ENCODE assay signal across 9 mouse cellular contexts in the genomic region with DNA sequence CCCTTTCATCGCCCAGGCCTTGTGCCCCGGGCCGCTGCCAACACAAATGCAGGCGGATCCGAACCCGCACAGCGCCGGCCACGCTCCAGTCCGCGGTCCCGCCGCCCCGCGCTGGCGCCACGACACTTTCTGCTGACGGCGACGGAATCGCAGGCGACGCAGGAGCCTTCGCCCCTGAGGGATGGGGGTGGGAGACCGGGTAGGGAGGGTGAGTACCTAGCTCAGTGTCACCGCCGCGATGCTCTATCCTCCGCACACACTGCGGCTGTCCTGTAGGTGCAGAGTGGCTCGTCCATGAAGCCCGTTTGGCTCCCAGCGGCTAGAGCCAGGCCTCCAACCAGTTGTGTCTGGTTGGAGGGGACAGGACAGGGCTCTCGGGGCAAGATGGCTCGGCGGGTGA. TPM values are rescaled to one million over a fixed set of nuclear protein-coding genes. Genes with fewer than 3 reads are reported as not detected.
DNase-seq lines count a peak whose midpoint lies in the region; ATAC-seq and TF ChIP-seq lines count a peak whose summit lies in the region.
"Had no signal": no experiment of that assay in that cellular context is flagged by ENCODE, and none has a peak within 500 bp of the region (broad histone marks: within the 10 kb centered on the region; RNA-seq: fewer than 3 reads in every experiment).

No protein-coding gene starts in this region.

- ATAC-seq in heart, embryonic 16.5 days (replicated peaks; ENCODE audit: extremely low read depth, insufficient read depth, low FRiP score): no peak
- ATAC-seq in intestine, embryonic 14.5 days (replicated peaks; ENCODE audit: low FRiP score, low TSS enrichment, low read depth): 0 out of 2 replicates have a peak, but pooled peaks have one; percentile 29
- no peak for ATAC-seq in midbrain, postnatal 0 days (ENCODE audit: low FRiP score)
- ATAC-seq in monocyte, adult 5-6 weeks (replicated peaks; ENCODE audit: insufficient number of reproducible peaks, low FRiP score, low TSS enrichment, poor library complexity, severe bottlenecking): no peak

- 8% methylated on average over 36 of the region's 36 CpGs for WGBS in heart, embryonic 16.5 days
- 8% methylated on average over 36 of the region's 36 CpGs for WGBS in intestine, embryonic 14.5 days
- WGBS in midbrain, postnatal 0 days: 9% methylated on average over 36 of the region's 36 CpGs

- intact Hi-C loops in heart, postnatal 10 days (cut with DNase I): no loop called here

- no peak for TF ChIP-seq CTCF in midbrain, postnatal 0 days (IDR thresholded peaks at IDR 0.05)

- no peaks in the 10 kb centered on the region for H3K9me3 ChIP-seq in heart, embryonic 16.5 days (replicated peaks; ENCODE audit: control insufficient read depth, low read length)
- no peaks in the 10 kb centered on the region for H3K9me3 ChIP-seq in intestine, embryonic 14.5 days (ENCODE audit: control insufficient read depth, low read length)
- no peaks in the 10 kb centered on the region for H3K9me3 ChIP-seq in midbrain, postnatal 0 days (ENCODE audit: low read length)
- H3K9me3 ChIP-seq: megakaryocyte, embryonic 14.5 days had no signal

- peak overlapping the region; percentile 29 for H3K4me3 ChIP-seq in heart, embryonic 16.5 days (ENCODE audit: low read length)
- peak overlapping the region; percentile 16 for H3K4me3 ChIP-seq in intestine, embryonic 14.5 days (ENCODE audit: low read depth, low read length)
- peak overlapping the region; percentile 5 for H3K4me3 ChIP-seq in midbrain, postnatal 0 days (ENCODE audit: low read depth, low read length)
- H3K4me3 ChIP-seq: megakaryocyte, embryonic 14.5 days had no signal

- no peak overlapping the region for H3K27ac ChIP-seq in heart, embryonic 16.5 days (ENCODE audit: low read length)
- no peak overlapping the region for H3K27ac ChIP-seq in intestine, embryonic 14.5 days (ENCODE audit: low read depth)
- no peak overlapping the region for H3K27ac ChIP-seq in midbrain, postnatal 0 days (ENCODE audit: low read depth, low read length)

- peak overlapping the region; percentile 55 for H3K4me2 ChIP-seq in heart, embryonic 16.5 days (ENCODE audit: low read depth, low read length)
- H3K4me2 ChIP-seq in intestine, embryonic 14.5 days (ENCODE audit: low read length): peak overlapping the region; percentile 29
- peak overlapping the region; percentile 9; the same call in 1 of the 2 replicates for H3K4me2 ChIP-seq in midbrain, postnatal 0 days (ENCODE audit: low read depth, low read length, poor library complexity, severe bottlenecking)

- no peak for DNase-seq in heart, postnatal 10 days
- peak; percentile 60 for DNase-seq in embryo, embryonic 9.5 days (ENCODE audit: extremely low spot score)
- peak; percentile 63 for DNase-seq in intestine, embryonic 14.5 days (ENCODE audit: low spot score)
- DNase-seq in midbrain, postnatal 0 days (ENCODE audit: low spot score): no peak
- no peak for DNase-seq in cerebellum, postnatal 36 days
- no peak for DNase-seq in Muller cell, postnatal 12 days (ENCODE audit: inconsistent ontology term)

- peaks cover 3% of the 10 kb centered on the region for H3K27me3 ChIP-seq in heart, embryonic 16.5 days (ENCODE audit: control insufficient read depth, insufficient read depth, low read length)
- H3K27me3 ChIP-seq in intestine, embryonic 14.5 days (replicated peaks; ENCODE audit: control insufficient read depth, insufficient read depth, low read length): peaks cover 8% of the 10 kb centered on the region; the same call in 1 of the 2 replicates
- H3K27me3 ChIP-seq in midbrain, postnatal 0 days (ENCODE audit: insufficient read depth, low read length): no peaks in the 10 kb centered on the region

- no peaks in the 10 kb centered on the region for H3K36me3 ChIP-seq in heart, embryonic 16.5 days (ENCODE audit: control insufficient read depth, insufficient read depth)
- H3K36me3 ChIP-seq in intestine, embryonic 14.5 days (ENCODE audit: control insufficient read depth, insufficient read depth, low read length): no peaks in the 10 kb centered on the region
- H3K36me3 ChIP-seq in midbrain, postnatal 0 days (ENCODE audit: insufficient read depth, low read length): no peaks in the 10 kb centered on the region

- peaks cover 10% of the 10 kb centered on the region for H3K4me1 ChIP-seq in heart, embryonic 16.5 days (ENCODE audit: control insufficient read depth, insufficient read depth, low read length)
- no peaks in the 10 kb centered on the region; the same call in 1 of the 2 replicates for H3K4me1 ChIP-seq in intestine, embryonic 14.5 days (replicated peaks; ENCODE audit: control insufficient read depth, insufficient read depth, low read length)
- H3K4me1 ChIP-seq in midbrain, postnatal 0 days (ENCODE audit: insufficient read depth, low read length): no peaks in the 10 kb centered on the region

- peak overlapping the region; percentile 61 for H3K9ac ChIP-seq in heart, embryonic 16.5 days (ENCODE audit: low read length)
- peak overlapping the region; percentile 34; the same call in 1 of the 2 replicates for H3K9ac ChIP-seq in intestine, embryonic 14.5 days (ENCODE audit: low read length)
- H3K9ac ChIP-seq in midbrain, postnatal 0 days (replicated peaks; ENCODE audit: low read length, poor library complexity, severe bottlenecking): no peak overlapping the region

RNA-seq across cellular contexts. Expression of gene Fzd9, which starts 25.6 kb away (rescaled TPM):
- polyA plus RNA-seq in heart, embryonic 16.5 days (2015; fragmentation: Nextera tagmentation; extraction: Ambion mirVana): 4.3 and 5.2 TPM in 2 replicates
- under 1 TPM; 0.55 to 0.84 TPM for total RNA-seq in heart, postnatal 10 days (2021)
- 0.65 and 1.2 TPM in 2 replicates for polyA plus RNA-seq in intestine, embryonic 14.5 days (2014; fragmentation: Nextera tagmentation; extraction: Ambion mirVana)
- total RNA-seq in midbrain, postnatal 0 days (2014; rRNA removed): 25.9 and 38.7 TPM in 2 replicates
- 14.6 and 14.9 TPM in 2 replicates for polyA plus RNA-seq in midbrain, postnatal 0 days (2015; fragmentation: Nextera tagmentation; extraction: Ambion mirVana)
- not detected in 3 replicates for total RNA-seq in monocyte, adult 5-6 weeks (2017)

Comparison
In these comparisons a context has a peak if more than half of its experiments do, and no peak if none do; other contexts are left out.
1. DNase-seq: peak in embryo, embryonic 9.5 days (single experiment) and intestine, embryonic 14.5 days (single experiment); none in heart, postnatal 10 days (0 of 2), midbrain, postnatal 0 days (single experiment), cerebellum, postnatal 36 days (0 of 2) and Muller cell, postnatal 12 days (single experiment).
2. RNA of gene Fzd9, which starts 25.6 kb away (total RNA-seq): 25.9 to 38.7 TPM in midbrain, postnatal 0 days; 0.55 to 0.84 TPM in heart, postnatal 10 days and not detected in monocyte, adult 5-6 weeks; every median in the first group is over 10 times any median in the second.
3. Peak in every context shown above with its lines, with median percentiles within 50 percentile points of each other: H3K4me2 ChIP-seq and H3K4me3 ChIP-seq.